Mouse (Mus musculus) heart, embryonic 14.5 days (tissue): Measurements from ENCODE around the gene Col6a2. TPM values are rescaled to one million over a fixed set of nuclear protein-coding genes. Genes with fewer than 3 reads are reported as not detected.

ENCODE experiments used
- ATAC-seq: fragments of 200-750 bp; cut with Nextera tagmentation; 2 replicates; pipeline ENCODE4 v1.8.0; 2017; ENCODE audit warnings: low read depth, moderate TSS enrichment; ENCODE audit not compliant: insufficient number of reproducible peaks, insufficient read depth, low FRiP score
- H3K27ac ChIP-seq, 2 experiments: fragments of 200-500 bp in 1 of 2; fragments of 300-500 bp in 1 of 2; sonication (generic) in 1 of 2; replicated peaks in 1 of 2; 2 replicates each; pipeline ENCODE4 v1.5.1; 2012 to 2014; ENCODE audit warnings: low read depth in 2 of 2, low read length in 2 of 2, control low read depth in 1 of 2, mild to moderate bottlenecking in 1 of 2, mixed read lengths in 1 of 2; ENCODE audit not compliant: control insufficient read depth in 1 of 2, insufficient read depth in 1 of 2
- H3K27me3 ChIP-seq: fragments of 300-500 bp; sonication (generic); 2 replicates; pipeline ENCODE4 v1.6.1; 2014; ENCODE audit warnings: mild to moderate bottlenecking, low read length, control low read depth; ENCODE audit not compliant: control insufficient read depth, insufficient read depth
- H3K36me3 ChIP-seq: fragments of 300-500 bp; sonication (generic); 2 replicates; pipeline ENCODE4 v1.6.1; 2014; ENCODE audit warnings: mild to moderate bottlenecking, control low read depth, low read length, mixed read lengths; ENCODE audit not compliant: control insufficient read depth, insufficient read depth
- H3K4me1 ChIP-seq, 2 experiments: fragments of 200-500 bp in 1 of 2; fragments of 300-500 bp in 1 of 2; sonication (generic) in 1 of 2; 2 replicates each; pipeline ENCODE4 v1.6.1; 2012 to 2014; ENCODE audit warnings: low read length in 2 of 2, control low read depth in 1 of 2, mixed read lengths in 1 of 2; ENCODE audit not compliant: control insufficient read depth in 2 of 2, insufficient read depth in 2 of 2
- H3K4me2 ChIP-seq: fragments of 300-500 bp; sonication (generic); 2 replicates; pipeline ENCODE4 v1.6.1; 2014; ENCODE audit warnings: mild to moderate bottlenecking, low read length
- H3K4me3 ChIP-seq, 2 experiments: fragments of 200-500 bp in 1 of 2; fragments of 300-500 bp in 1 of 2; sonication (generic) in 1 of 2; 2 replicates each; pipeline ENCODE4 v1.5.1; 2012 to 2014; ENCODE audit warnings: low read length in 2 of 2, mild to moderate bottlenecking in 2 of 2, control low read depth in 1 of 2, low read depth in 1 of 2, moderate library complexity in 1 of 2; ENCODE audit not compliant: control insufficient read depth in 1 of 2, insufficient read depth in 1 of 2
- H3K9ac ChIP-seq: fragments of 300-500 bp; sonication (generic); 2 replicates; pipeline ENCODE4 v1.6.1; 2014; ENCODE audit warnings: mild to moderate bottlenecking, low read length
- H3K9me3 ChIP-seq: fragments of 300-500 bp; sonication (generic); 2 replicates; pipeline ENCODE4 v1.6.1; 2016; ENCODE audit warnings: low read length, control low read depth; ENCODE audit not compliant: control insufficient read depth
- WGBS: fragments of 180-500 bp; shearing (Covaris S2); extraction: QIAGEN DNeasy Blood & Tissue Kit; methylation state at CpG from one replicate; pipeline ENCODE4 v1.1.7; 2014; 5-methylcytosine and 5-hydroxymethylcytosine counted together
- polyA plus RNA-seq: library from polyadenylated mRNA; unstranded; fragments of >200 nt; fragmentation: Nextera tagmentation; extraction: Ambion mirVana; gene quantifications from 2 replicates; pipeline ENCODE4 v1.2.1, GENCODE M21; 2014

The Col6a2 gene
- polyA plus RNA-seq, 1 experiment from 2014 or later, result 44.7 TPM

GRCm38 (mm10) chr10:76643446-76643845 is 20.0 kb upstream of the Col6a2 start:
- WGBS, result 62% methylated on average over 9 of the region's 9 CpGs
- Histone ChIP-seq H3K4me3 (no peak overlapping the region), H3K9ac (no peak overlapping the region), H3K4me1 (peaks cover 3 to 4% of the 10 kb centered on the region in 2 experiments; a peak in 1 of 4 replicates), H3K4me2 (no peak overlapping the region), H3K9me3 (no peaks in the 10 kb centered on the region), H3K27me3 (no peaks in the 10 kb centered on the region), H3K27ac (peak overlapping the region; percentile 43 to 51; a peak in 3 of 4 replicates), H3K36me3 (no peaks in the 10 kb centered on the region)
- ATAC-seq, result no peak

GRCm38 (mm10) chr10:76642628-76643434 is 19.4 kb upstream of the Col6a2 start:
- Histone ChIP-seq H3K4me3 (no peak overlapping the region), H3K27ac (peak overlapping the region in 1 of 2 experiments; percentile 51; a peak in 2 of 4 replicates), H3K27me3 (no peaks in the 10 kb centered on the region), H3K4me2 (no peak overlapping the region), H3K9me3 (no peaks in the 10 kb centered on the region), H3K36me3 (no peaks in the 10 kb centered on the region), H3K4me1 (peaks cover 3 to 4% of the 10 kb centered on the region in 2 experiments; a peak in 1 of 4 replicates), H3K9ac (no peak overlapping the region)
- ATAC-seq, result no peak
- WGBS, result 66% methylated on average over 9 of the region's 9 CpGs

- Histone ChIP-seq H3K4me2 (no peak overlapping the region), H3K27ac (no peak overlapping the region), H3K36me3 (no peaks in the 10 kb centered on the region), H3K9me3 (no peaks in the 10 kb centered on the region), H3K9ac (no peak overlapping the region), H3K4me3 (no peak overlapping the region), H3K4me1 (peaks cover 3 to 4% of the 10 kb centered on the region in 2 experiments; a peak in 1 of 4 replicates), H3K27me3 (no peaks in the 10 kb centered on the region)
- no peak for ATAC-seq
- WGBS, result 85% methylated on average over 13 of the region's 13 CpGs
Measured at GRCm38 (mm10) chr10:76641894-76642627, 18.6 kb upstream of the Col6a2 start.

- ATAC-seq, result no peak
- H3K9me3 ChIP-seq, result no peaks in the 10 kb centered on the region
- 94% methylated on average over 2 of the region's 2 CpGs for WGBS
Measured at GRCm38 (mm10) chr10:76639952-76640351, 16.5 kb upstream of the Col6a2 start.

GRCm38 (mm10) chr10:76636601-76637000 is 13.2 kb upstream of the Col6a2 start:
- 83% methylated on average over 4 of the region's 4 CpGs for WGBS
- Histone ChIP-seq H3K4me2 (no peak overlapping the region), H3K9ac (no peak overlapping the region), H3K36me3 (no peaks in the 10 kb centered on the region), H3K4me3 (no peak overlapping the region), H3K27ac (no peak overlapping the region), H3K9me3 (no peaks in the 10 kb centered on the region), H3K4me1 (peaks cover 11 to 14% of the 10 kb centered on the region in 2 experiments; a peak in 3 of 4 replicates), H3K27me3 (no peaks in the 10 kb centered on the region)
- ATAC-seq, result no peak

More at GRCm38 (mm10) chr10:76639952-76640351, 16.5 kb upstream of the Col6a2 start:
- Histone ChIP-seq H3K36me3 (no peaks in the 10 kb centered on the region), H3K27me3 (no peaks in the 10 kb centered on the region), H3K4me1 (peaks cover 4 to 9% of the 10 kb centered on the region in 2 experiments; a peak in 2 of 4 replicates), H3K27ac (no peak overlapping the region), H3K4me3 (no peak overlapping the region), H3K9ac (no peak overlapping the region), H3K4me2 (no peak overlapping the region)

GRCm38 (mm10) chr10:76636026-76636425 is 12.6 kb upstream of the Col6a2 start:
- H3K27ac ChIP-seq, result 0 out of 4 replicates have a peak overlapping the region, but pooled peaks of 1 of the 2 experiments have one; percentile 37
- no peak overlapping the region for H3K9ac ChIP-seq
- no peaks in the 10 kb centered on the region for H3K36me3 ChIP-seq
- no peak overlapping the region for H3K4me3 ChIP-seq
- no peaks in the 10 kb centered on the region for H3K9me3 ChIP-seq
- peaks cover 11 to 14% of the 10 kb centered on the region in 2 experiments; a peak in 3 of 4 replicates for H3K4me1 ChIP-seq
- WGBS, result 65% methylated on average over 3 of the region's 3 CpGs
- no peak overlapping the region for H3K4me2 ChIP-seq
- H3K27me3 ChIP-seq, result no peaks in the 10 kb centered on the region
- no peak for ATAC-seq

- WGBS, result 62% methylated on average over 5 of the region's 5 CpGs
- Histone ChIP-seq H3K27ac (no peak overlapping the region), H3K36me3 (no peaks in the 10 kb centered on the region), H3K4me1 (peaks cover 11 to 14% of the 10 kb centered on the region in 2 experiments; a peak in 3 of 4 replicates), H3K9me3 (no peaks in the 10 kb centered on the region), H3K4me2 (no peak overlapping the region), H3K4me3 (no peak overlapping the region), H3K27me3 (no peaks in the 10 kb centered on the region), H3K9ac (no peak overlapping the region)
- no peak for ATAC-seq
Measured at GRCm38 (mm10) chr10:76634584-76634983, 11.2 kb upstream of the Col6a2 start.
